Mouse (Mus musculus): ENCODE measurements around the gene Trdmt1.

The Trdmt1 gene

DNA sequence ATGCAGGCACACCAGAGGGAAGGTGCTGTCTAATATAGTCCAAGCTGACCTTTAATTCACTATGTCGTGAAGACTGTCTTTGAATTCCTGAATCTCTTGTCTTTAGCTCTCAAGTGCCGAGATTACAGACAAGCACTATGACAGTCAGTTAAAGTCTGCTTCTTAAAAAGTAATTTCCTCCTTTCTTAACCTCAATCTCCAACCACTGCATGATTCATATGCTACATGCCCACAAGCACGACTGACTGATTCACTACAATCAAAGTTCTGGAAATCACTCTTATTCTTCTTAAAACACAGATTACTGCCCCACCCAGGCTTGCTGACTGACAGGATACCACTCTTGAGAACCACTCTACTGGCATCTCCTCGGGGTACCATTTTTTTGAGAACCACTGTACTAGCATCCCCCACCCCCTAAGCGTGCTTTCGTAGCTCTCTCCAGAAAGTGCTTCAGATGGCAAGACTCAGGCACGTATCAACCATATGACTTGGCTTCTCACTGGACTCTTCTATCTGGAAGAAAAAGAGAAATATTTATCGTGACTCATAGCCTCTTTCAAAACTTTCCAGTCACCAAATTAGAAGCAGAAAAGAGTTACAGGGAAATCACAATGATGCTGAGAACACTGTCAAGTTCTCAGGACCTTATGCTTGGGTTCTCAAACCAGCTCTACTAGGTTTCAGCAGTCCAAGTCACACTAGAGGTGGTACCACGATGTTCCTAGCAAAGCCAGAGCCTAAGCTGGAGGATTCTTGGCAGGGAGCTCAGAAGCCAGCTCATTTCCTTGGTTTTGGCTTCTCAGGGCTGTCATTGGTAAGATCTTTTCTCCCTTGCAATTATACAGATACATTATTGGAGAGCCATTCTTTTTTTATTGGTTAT is 12.9 kb upstream of the Trdmt1 start:
- no peak for DNase-seq (ENCODE audit: low spot score)

DNA sequence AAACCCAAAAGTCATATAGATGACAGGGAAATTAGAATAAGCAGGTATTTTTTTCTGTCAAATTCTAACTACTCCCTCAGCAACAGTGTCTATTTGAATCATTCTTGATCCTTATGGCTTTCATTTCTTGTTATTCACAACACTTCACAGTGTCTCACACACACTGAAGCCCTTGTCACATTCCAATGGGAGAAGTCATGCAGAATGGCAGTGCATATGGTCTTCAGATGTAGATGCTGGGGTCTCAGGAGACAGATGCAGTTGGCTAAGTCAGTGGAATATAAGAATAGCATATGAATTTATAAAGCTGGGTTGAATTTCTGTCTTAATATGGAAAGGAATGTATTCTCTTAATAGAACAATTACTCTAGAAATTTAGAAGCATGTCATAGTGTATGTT is 11.8 kb upstream of the Trdmt1 start:
- no peak for DNase-seq (ENCODE audit: low spot score)

DNA sequence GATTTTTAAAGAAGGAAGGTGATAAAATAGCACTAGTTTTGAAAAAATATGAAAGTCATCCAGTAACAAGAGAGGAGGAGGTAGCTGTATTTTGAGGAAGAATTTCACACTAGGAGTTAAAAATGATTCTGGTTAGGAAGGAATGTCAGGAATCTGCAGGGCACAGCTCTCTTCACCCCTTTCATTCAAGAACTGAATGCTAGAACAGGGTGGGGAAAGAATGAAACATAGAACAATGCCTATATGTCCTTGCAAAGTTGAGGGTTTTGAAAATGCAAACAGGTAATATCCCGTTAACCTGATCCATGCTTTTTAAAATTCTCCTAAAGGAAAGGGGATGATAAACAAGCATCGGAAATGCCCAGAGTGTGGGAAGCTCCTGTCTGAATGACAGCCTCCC is 9.5 kb upstream of the Trdmt1 start:
- DNase-seq (ENCODE audit: low spot score) = no peak

DNA sequence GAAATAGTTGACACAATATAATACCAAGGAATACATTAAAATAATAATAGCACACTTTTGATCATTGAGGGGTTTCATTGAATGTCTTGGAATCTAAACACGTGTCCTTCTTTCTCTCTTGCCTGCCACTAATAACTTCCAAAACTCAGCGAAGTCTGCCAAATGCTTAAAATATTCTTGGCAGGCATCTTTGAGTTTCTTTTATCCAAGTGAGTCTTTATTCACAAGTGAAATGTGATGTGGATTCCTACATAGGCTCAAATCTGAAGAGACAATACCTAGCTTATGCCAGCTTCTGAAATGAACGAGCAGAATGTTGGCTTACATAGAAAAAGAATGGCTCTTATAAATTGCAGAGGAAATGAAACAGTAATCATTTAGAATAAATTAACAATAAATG is 4.3 kb upstream of the Trdmt1 start:
- DNase-seq (ENCODE audit: low spot score) = no peak

DNA sequence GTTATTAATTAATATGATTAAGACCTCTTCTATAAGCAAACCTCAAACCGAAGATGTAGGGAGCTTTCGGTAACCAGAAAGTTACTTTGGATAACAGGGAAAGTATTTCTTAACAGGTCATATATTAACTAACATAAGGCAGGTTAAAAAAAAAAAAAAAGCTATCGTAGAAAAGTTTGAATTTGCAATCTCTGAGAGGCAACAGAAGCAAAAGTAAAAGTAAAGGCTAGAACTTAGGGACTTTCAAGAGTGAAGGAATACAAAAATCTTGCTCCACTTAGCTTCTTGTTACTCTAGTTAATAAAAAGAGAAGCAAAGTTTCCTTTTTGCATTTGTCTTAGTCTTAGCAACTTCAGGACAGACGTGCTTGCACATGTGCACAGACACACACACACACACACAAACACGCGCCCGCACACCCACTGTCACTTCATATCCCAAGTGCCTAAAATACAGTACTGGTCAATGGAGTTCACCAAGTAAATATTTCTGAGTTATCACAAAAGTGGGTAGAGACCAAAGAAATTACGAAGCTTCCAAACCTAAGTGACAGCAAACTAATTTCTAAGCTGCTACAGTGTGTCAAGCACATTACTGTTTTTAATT is 846 bp downstream of the Trdmt1 start:
- no peak for DNase-seq (ENCODE audit: low spot score)

DNA sequence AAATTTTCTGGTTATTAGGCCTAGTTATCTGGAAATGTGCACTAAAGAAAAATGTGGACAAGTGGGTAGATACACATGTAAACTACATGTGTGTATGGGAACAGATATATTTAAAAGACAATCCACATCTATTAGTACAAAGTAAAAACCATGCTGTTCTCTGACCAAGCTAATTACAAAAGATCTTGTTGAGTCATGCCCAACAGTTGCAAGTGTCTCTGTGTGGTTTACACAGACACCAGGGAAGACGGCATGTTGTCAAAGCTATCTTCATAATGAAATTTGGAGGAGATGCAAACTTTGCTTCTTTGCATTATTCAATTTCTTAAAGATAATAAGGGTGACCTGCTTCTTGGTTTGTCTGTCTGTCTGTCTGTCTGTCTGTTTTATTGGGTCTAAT is 4.6 kb downstream of the Trdmt1 start:
- DNase-seq (ENCODE audit: low spot score) = no peak

DNA sequence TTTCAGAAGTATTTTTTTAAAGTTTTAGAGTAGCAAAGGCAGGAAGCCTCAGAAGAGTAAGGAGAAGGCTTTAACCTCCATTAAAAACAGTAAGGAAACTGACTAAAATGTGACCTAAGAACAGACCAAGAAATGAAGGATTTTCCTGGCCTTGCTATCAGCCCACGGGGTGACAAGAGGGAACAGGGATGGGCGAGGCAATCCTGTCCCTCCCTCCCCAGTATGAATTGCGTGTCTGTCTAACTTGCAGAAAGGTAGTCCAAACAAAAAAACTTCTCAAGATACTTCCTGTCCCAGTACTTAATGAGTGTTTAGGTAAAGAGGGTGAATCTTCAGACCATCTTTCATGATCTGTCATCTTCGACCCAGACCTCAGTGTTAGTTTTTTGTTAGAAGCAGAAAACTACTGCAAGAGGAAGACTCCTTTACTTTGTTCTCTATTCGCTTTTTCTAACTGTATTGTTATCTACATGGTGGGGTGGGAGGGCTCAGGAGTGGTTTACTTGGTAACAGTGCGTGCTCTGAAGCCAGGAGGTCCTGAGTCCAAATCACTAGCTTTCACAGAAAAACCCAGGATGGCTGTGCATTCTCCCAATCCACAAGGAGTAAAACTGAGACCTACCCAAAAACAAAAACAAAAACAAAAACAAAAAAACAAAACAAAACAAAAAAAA is 5.6 kb downstream of the Trdmt1 start:
- no peak for DNase-seq (ENCODE audit: low spot score)

DNA sequence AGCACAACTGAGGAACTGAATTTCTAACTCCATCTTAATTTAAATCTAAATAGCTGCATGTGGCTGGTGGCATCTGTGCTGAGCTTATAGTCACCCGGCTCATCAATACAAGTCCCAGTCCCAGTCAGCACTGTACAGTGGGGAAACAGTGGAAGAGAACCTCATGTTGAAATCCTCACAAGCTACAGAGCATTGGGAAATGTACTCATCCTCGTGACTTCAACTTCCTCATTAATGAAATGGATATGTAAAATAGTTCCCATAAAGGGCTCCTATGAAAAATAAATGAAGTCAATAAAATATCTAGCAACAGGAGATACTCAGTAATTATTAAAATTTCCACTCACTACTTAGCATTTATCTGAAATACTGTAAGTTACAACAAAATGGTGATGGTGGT is 6.2 kb downstream of the Trdmt1 start:
- DNase-seq (ENCODE audit: low spot score) = no peak

DNA sequence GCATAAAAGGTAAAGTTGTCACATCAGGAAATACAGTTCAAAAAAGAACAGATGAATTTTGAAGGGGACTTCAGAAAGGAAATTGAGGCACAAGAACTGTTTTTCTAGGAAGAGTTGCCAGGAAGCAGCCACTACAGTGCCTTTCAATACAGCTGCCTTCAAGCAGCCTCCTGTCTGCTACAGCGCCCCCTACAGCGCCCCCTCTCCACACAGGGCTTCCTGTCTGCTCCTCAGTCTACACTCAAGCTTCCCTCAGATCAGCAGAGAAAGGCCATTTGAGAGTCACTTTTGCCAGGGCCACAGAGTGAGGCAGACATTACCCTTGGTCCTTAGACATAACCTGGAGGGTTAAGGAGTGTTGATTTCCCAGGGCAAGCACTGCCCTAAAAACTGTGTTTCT is 6.7 kb downstream of the Trdmt1 start:
- DNase-seq (ENCODE audit: low spot score) = no peak

DNA sequence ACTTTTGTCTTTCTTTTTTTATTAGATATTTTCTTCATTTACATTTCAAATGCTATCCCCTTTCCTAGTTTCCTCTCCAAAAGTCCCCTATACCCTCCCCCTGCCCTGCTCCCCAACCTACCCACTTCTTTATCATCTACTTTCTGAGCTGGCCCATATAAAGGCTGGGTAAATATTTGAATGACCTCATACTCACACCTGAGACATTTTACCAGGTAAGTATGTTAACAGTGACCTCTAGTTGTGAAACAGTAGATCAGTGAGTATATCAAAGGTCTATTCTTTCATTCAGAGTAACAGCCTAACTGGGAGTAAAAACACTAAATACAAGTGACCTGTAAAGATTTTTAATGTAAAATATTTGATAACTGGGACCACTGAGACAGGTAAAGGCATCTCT is 7.7 kb downstream of the Trdmt1 start:
- no peak for DNase-seq (ENCODE audit: low spot score)

DNA sequence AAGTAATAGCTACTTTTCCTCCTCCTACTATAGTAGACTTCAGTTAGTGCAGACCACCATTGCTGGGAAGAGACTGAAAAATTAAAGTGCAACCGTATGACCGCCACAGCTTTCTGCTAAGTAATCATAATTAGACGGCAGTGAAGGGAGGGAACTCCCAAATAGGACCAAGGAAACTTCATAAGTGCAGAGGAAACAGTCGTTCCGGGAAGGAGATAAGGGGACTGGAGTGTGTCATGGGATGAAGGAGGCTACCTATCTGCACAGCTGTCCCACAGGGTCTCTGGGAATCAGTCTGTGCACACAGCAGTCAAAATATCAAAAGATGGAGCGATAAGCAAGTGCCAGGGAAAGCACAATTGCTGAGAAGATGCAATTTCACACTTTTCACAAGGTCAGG is 13.8 kb downstream of the Trdmt1 start:
- DNase-seq (ENCODE audit: low spot score) = no peak

DNA sequence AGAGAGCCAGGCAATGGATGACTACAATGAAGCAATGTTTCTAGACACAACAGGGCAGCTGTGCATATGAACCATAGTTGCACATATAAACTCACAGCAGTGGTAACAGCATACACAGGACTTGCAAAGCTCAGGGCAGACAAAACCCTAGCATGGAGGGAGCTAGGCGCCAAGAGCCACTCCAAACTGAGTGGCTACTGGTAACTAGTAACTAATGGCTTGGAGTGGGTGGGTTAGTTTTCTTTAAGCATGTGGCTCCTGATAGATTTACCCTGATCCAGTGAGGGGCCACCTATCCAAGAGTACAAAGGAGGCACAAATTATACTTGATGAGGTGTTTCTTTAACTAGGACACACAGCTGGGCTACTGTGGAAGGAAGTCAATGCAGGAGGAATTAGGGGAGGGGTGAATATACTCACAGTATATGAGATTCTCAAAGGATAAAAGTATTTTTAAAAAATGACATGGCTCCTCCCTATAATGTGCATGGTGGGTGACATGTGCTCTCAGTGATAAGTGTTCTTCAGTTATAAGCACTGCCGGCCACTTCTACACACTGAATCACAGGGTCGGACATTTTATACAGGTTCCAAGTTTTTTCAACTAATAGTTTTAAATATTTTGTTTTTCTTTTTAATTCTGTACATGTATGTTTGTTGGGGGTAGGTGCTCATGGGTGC is 15.1 kb downstream of the Trdmt1 start:
- no peak for DNase-seq (ENCODE audit: low spot score)

DNA sequence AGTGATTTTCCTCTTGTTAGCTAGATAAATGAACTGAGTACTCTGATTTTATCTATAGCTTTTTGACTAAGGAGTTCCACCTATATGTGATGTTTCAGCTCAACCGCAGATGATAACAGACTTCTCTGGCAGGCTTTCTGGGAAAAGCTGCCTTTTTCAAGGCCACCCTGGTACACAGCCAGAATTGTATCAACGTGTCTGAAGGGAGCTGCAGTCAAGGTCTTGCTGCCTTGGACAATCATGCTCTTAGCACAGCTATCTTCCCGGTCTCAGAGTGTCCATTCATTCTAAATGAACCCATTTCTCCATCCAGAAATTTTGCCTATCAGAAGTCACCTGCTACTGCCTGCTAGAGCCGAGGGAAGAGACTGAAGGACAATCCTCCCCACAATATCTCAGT is 16.9 kb downstream of the Trdmt1 start:
- DNase-seq (ENCODE audit: low spot score) = no peak

DNA sequence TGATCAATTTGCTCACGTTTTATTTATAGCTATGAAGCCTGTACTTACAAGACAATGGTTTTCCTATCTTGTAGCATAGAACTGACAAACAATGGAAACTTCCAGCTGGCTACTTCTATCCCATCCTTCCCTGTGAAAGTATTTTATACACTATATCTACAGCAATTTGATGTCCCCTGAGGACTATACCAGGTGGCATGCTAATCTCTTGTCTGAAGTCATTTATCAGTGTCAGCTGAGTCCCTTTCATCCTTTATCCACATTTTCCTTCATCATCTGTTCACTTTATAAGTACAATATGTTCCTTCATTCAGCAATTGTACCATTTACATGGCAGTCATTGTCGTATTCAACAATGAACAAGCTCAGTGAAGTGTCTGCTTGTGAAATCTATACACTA is 17.3 kb downstream of the Trdmt1 start:
- DNase-seq (ENCODE audit: low spot score) = no peak

DNA sequence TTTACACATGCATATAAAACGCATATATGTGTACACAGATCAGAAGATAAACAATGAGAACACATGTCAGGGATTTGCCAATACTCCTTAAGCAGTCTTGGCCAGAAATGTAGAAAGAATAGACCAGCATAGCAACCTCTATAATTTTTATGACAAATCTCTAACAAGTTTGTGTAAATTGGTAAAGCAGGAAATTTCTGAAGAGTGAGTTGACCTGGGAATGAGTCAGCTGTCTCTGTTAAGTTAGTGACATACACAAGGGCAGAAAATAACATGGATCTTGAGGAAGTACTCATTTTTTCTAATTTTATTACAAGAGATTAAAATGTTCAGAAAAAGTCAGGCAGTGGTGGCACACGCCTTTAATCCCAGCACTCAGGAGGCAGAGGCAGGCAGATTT is 18.3 kb downstream of the Trdmt1 start:
- no peak for DNase-seq (ENCODE audit: low spot score)

DNA sequence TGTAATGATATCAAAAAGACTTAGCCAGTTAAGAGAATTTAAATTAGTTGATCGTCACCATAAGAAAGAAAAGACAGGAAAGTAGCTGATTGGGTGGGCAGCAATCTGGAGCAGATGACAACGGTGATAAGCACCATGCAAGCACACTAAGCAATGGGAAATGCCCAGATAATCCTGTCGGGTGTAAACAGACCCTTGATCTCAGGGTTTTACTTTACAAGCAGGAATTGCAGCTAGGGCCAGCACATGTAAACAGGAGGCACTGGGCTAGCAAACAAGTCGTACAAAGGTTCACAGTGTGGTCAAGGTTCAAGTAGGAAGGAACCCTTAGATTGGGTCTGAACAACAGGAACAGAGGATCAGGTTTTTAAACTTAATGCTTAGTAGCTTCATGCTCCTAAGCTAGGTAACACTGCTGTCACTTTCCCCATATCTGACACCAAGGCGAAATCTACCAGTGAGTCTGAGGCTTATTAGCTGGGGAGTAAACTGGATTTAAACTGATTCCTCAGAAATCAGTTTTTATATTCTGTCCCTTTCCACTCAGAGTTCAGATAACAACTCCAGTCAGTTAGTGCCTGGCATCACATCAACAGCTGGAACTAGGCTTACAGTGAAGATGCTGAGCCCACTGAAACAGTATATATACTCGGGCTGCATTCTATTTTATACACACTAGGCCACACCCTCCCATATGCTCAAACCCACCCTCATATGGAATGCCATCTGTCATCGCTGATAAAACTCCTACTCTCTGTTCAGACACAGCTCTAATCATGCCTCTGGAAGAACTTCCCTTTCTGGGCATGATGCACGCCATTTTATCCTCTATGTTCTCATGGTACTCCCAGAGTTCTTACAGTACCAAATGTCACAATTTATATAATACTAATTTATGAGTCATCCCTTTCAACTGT is 20.7 kb downstream of the Trdmt1 start:
- no peak for DNase-seq (ENCODE audit: low spot score)

DNA sequence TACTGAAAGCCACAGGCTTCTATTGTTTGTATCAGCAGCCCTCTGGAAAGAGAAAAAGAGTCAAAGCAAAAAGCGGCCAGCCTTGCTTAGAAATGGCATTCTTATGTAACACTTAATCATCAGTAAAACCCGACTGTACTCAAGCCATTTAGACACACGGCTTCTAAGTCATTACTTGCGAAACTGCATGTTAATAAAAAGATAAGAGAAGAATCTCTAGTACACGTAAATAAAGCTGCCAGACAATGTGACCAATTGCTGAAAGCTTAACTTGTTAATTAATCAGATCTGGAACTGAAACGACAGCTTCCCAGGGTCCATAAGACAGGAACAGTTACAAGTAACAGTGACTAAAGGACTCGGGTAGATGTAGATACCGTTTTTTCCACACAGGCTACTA is 22.4 kb downstream of the Trdmt1 start:
- no peak for DNase-seq (ENCODE audit: low spot score)

DNA sequence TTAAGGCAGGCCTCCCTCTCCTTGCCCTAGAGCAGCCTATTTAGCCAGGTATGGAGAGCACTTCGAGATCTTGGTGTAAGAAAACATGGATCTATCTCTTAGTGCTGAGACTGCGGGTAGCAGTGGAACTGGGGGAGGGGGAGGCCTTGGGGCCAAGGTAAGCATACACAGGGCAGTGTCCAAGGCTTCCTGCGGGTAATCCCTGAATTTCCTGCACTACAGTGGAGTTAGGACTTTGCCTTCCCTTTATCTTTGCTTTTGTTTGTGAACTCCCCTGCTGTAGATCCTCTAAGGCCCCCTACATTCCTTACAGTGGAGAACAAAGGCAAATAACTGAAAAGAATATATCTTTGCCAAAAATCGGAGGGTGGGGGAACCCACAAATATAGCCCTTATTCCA is 29.5 kb downstream of the Trdmt1 start:
- DNase-seq (ENCODE audit: low spot score) = no peak

DNA sequence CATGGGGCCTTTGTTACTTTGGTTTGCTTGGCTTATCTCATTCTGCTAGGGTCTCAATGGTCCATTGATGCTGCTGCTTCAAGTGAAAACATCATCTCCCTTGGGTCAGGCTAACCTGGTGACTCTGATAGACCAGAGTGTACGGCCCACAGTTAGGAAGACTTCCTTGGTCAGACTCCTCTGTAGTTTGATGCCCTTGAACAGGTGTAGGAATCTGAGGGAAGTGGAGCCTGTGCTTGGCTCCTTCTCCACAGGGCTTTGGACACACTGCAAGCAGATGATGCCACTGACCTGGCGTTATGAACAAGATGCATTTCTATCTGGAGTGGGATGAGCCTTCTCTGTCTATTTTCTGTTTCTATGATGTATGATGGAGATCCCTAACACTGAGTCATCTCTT is 41.8 kb downstream of the Trdmt1 start:
- DNase-seq (ENCODE audit: low spot score) = no peak

DNA sequence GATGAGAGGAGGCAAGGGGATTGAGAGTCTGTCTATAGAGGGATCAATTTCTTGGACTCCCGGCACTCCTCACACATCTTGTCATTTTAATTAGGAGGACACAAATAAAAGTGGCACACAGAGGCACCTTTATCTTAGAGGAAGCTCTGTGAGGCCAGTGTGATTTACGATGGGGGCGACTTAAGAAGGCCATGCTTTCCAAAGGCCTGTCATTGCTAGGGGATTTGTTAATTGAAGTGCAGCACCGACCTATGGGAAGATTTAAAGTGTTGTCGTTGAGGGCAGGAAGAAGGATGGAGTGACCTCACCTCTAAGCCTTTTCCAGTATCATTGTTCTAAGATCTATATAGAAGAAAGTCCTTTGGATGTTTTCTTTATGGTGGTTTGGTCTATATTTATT is 42.9 kb downstream of the Trdmt1 start:
- no peak for DNase-seq (ENCODE audit: low spot score)

DNA sequence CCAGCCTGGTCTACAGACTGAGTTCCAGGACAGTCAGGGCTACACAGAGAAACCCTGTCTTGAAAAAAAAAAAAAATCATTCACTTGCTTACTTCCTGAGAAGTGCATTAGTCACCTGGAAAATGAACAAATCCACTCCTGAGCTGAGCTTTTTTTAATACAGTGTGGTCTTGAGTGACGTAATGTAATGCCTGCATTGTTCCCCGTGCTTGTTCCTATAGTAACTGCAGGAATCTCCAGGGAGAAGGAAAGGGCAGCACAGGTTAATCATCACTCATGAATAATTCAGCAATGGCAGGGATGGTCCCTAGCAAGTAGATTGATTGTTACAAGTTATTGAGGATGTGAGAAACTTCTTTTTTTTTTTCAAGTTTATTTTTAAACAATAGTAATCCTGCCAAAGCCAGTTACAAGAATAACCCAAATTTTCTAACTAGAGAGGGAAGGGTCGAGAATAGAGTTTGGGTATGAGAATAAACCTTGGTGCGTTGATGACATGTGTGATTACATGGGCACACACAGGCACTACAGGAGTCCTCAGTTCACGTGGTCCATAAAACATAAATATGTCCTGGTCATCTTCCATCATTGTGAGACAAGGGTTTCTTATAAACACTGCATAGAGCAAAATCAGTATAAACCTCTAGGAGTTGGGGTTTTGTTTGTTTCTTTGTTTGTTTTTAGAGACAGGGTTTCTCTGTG is 44.0 kb downstream of the Trdmt1 start:
- DNase-seq (ENCODE audit: low spot score) = no peak
